Mouse (Mus musculus): ENCODE results near the gene Zc3h13.

DNA sequence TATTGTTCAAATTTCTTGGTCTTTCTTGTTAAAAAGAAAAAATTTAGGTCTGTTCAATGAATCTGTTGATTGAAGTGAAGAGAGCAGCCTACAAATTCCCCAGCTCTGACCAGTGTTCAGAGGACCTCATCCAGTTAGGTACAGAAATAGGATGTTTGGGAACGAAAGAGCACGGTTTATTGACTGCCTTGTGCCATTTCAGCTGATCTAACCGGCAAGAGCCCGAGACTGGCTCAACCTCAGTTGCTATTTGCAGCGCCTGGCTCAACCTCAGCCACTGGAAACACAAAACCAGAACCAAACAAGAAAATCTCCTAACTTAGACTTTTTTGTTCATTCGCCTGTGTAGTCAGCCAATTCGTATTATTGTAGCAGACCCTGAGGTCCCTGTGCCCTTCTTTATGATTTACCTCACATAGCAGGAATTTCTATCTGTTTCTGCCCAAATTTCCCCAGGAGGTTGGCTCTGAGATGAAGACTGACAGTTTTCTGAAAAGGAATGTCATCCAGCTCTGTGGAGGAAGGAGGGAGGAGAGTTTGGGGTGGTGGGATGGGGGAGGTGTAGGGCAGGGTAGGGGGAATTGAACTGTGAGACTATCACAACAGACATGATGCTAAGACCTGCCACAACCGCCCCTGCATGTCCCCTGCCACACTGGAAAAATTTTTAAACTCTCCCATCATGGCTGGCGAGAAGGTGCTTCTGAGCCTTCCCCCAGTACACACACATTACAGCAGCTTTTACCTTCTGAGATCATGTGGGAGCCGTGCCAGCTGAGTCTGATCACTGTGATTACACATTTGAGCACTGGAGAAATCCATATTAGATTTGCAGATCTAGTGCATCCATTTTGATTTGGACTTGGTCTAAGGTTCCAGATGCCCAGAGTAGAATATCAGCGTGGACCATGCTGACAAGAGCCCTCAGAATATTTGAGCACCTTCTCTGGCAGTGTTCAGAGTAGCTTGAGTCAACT is 37.9 kb upstream of the Zc3h13 start:
- TF ChIP-seq POLR2A (IDR thresholded peaks at IDR 0.05; ENCODE audit: borderline replicate concordance, extremely low read depth, low read depth, low read length) (no peak), CTCF (IDR thresholded peaks at IDR 0.05; ENCODE audit: insufficient read depth, low read length) (no peak)
